Mouse (Mus musculus): ENCODE measurements at regions not wholly inside any gene's neighbourhood (a gene's known extent, or its start where the extent isn't known, plus 50 kb on each side); places are given as distances from the start of the nearest gene placed in this dataset.

GRCm38 (mm10) chr15:97577196-97577595 is 128.4 kb downstream of the Rpap3 start:
- DNase-seq, result no peak

- DNase-seq, result no peak
Observed at GRCm38 (mm10) chr15:97572639-97573038, 133.0 kb downstream of the Rpap3 start.

DNA sequence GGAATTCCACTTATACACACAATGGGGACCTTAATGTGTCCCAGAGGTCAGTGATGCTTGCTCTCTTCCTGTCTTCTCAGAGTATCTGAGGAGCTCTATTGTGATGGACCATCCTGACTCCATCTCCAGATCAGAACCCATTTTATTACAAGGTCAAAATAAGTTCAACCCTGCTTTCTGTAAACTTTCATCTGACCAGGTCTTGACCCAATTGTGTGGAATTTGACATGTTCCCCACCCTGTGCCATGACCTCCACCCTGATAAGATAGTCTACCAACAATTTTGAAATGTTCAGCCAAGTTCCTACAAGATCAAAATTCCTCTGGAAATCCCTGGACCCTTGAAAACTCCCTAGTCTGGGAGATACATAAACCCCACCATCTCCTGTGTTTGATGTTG is 133.7 kb downstream of the Rpap3 start:
- DNase-seq, result no peak

GRCm38 (mm10) chr15:97560096-97560495 is 145.5 kb downstream of the Rpap3 start:
- no peak for DNase-seq

DNA sequence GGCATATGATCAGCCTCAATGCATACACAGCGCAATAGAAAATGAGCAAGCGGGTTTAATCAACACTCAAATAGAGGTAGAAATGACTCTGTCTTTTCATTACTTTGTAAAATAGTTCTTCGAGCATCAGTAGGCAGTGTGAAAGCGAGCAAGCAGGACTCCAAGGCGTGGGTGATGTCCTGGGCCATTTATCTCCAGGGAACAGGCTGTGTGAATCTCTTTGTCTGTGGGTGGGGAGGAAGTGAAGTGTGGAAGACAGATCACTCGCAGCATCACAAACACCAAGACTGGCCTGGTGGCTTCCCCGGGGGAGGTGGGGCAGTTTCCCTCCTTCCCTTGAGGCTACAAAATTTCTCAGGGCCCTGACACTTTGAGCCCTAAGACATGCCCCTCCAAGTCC is 146.9 kb downstream of the Rpap3 start:
- DNase-seq, result no peak

GRCm38 (mm10) chr15:97548354-97548753 is 157.3 kb downstream of the Rpap3 start:
- DNase-seq, result no peak

- no peak for DNase-seq
Observed at GRCm38 (mm10) chr15:97545034-97545433, 160.6 kb downstream of the Rpap3 start.

DNA sequence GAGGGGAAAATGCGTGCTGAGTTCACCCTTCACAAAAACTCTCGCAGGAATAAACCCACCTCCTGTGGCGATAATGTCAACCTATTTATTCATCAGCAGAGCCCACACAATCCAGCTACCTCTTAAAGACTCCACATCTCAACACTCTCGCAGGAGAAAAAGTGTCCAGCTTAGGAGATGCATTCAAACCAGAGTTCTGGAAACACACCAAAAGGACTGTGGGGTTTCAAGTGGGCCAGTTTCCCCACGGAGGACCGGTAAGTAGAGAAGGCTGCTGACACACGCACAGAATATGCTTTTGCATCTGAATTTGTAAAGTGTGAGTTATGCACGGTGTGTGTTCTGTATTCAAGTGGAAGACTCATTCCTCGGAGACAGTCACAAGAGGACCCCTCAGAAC is 164.0 kb downstream of the Rpap3 start:
- DNase-seq, result no peak

GRCm38 (mm10) chr15:97536145-97536544 is 169.5 kb downstream of the Rpap3 start:
- no peak for DNase-seq

DNA sequence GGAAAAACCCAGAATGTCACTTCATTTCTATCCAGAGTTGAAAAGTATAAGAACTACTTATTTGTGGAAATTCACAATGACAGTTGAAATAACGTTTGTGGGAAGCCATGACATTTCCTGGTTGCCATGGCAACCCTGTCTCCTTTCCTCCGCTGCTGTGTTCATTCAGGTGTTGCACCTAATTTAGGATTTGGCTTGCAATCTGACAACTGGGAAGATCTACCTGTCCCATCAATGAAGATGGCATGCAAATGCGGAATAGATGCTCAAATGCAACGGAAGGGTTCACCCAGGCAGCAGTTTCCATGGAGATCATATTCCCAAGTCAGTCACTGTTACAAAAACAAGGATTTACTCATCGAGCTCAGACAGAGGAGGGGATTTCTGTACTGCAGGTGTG is 170.7 kb downstream of the Rpap3 start:
- no peak for DNase-seq

GRCm38 (mm10) chr15:97533553-97534291 is 171.9 kb downstream of the Rpap3 start:
- DNase-seq, result no peak

- DNase-seq, result peak; percentile 27
Observed at GRCm38 (mm10) chr15:97532346-97532910, 173.2 kb downstream of the Rpap3 start.

DNA sequence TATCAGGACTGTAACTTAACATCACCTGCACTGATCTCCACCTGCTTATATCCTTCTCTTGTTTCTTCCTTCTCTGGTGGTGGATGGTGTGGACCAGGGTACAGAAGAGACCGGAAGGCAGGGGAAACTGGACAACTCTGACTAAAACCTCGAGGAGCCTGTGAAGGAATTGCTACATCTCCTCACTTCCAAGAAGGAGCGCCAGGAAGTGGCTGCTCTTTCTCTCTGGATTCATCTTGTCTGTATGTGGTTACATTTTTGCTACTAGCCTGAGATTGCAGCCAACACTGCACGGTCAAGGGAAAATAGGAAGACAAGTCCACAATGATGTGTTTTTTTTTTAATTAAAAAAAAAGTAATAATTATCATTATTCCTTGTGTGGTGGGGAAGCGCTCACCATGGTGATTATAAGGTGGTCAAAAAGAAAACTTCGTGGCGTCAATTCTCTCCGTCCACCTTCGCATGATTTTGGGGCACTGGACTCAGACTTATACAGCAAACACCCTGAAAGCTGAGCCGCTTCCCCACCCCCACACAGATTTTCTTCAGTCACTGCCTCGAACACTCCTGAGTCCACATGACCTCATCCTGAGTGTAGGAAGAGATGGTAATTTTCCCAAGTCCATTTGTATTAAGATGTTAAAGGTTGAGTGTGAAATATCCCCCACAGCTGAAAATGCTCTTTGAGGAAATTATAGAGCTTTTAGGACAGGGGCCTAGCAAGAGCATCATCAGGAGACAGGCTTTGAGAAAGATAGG is 177.2 kb downstream of the Rpap3 start:
- DNase-seq, result no peak

DNA sequence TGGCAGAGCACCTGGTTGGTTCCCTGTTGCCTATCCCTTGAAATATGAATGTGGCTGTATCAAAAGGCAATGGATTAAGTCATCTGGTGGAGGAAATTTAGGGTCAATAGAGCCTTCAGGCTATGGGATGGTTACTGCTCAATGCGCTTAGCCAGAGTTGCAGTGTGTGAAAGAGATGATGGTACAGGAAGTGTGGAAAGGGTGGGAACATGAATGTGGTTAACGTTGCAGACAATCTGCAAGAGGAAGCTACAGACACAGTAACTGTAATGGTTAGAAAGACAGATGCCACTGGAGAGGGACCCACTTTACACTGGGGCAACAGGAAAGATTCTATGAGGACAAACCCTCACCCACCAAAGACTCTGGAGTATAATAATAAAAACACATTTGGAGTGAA is 185.2 kb downstream of the Rpap3 start:
- no peak for DNase-seq

- no peak for DNase-seq
Observed at GRCm38 (mm10) chr15:97519919-97520345, 185.7 kb downstream of the Rpap3 start.

- DNase-seq, result no peak
Observed at GRCm38 (mm10) chr15:97517926-97518325, 187.7 kb downstream of the Rpap3 start.

DNA sequence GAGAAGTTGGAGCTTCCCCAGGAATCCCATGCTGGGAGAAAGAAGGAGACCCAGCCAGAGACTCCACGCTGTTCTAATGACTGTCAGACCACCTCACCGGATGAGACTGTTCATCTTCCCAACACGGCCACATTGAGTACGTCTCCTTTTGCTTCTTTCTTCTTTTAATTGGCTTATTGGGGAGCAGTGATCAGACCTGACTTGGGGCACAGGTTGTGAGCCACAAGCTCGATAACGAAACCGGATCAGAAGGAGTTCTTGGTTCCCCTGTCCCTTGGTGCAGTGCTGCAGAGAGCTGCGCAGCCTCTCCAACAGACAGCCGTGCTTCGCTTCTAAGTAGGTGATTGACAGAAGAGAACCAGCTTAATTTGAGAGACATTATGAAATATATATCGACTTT is 188.4 kb downstream of the Rpap3 start:
- no peak for DNase-seq

DNA sequence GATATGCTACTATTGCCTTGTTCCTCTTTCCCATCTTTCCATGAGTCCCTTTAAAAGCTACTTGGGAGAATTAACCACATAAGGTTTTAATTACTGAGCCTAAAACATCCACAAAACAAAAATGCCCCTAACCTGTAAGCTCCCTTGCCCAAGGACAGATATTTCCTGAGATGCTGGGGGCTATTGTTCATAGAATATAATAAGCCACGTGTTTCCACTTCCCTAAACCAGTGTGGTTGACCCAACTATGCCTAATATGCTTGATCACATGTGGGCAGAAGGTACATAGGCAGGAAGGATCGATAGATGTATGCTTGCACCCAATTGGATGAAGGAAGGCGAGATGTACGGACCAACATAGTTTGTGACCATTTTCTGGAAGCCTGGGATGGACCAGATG is 189.9 kb downstream of the Rpap3 start:
- no peak for DNase-seq

- no peak for DNase-seq
Observed at GRCm38 (mm10) chr15:97507656-97508306, 197.8 kb downstream of the Rpap3 start.

DNA sequence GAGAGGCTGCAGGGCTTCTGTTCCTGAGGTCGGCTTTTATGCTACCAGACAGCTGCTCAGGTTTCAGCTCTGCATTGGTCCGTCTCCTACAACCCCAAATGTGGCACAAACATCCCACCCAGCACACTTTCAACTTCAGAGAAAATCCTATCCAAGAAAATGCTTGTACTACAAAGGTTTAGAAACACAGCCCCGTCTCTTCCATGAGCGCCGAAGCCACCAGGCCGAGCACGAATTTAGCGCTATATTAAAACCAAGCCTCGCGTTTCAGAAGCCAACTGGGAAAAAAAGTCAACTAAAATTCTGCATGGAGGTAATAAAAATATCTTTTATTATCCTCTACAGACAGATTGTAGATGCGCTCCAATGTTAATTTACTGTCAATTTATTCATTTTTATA is 198.4 kb downstream of the Rpap3 start:
- DNase-seq, result no peak

DNA sequence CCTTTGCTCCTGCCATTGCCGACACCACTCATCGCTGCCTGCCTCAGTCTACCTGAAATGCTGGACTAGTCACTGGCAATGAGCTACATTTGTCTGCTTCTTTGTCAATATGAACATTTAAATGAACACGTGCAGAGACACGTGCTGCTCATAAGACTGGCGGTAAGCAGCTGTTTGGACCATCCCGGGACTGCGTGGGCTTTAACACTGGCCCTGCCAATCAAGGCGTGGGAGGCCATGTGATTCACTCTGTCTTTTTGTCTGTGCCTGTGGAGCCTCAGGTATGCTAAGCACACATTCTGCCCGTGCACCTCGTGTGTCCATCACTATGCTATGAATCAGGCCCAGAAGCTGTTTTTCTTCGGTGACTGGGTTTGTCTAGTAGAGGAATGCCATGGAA is 199.9 kb downstream of the Rpap3 start:
- DNase-seq, result no peak

DNA sequence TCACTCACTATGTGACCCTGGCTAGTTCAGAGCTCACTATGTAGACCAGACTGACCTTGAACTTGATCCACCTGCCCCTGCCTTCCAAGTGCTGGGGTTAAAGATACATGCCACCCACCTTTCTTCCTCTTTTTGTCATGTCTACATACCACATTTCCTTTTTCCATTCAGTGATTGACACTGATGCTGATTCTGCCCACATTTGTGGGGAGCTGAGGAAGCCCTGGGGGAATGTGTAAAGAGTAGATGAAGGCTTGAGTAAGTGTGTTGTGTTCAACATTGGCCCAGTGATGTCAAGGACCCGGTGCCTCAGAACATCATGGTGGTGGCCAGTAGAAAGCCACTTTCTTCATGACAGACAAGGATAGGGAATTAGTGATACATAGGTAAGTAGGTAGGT is 201.3 kb downstream of the Rpap3 start:
- DNase-seq, result no peak

DNA sequence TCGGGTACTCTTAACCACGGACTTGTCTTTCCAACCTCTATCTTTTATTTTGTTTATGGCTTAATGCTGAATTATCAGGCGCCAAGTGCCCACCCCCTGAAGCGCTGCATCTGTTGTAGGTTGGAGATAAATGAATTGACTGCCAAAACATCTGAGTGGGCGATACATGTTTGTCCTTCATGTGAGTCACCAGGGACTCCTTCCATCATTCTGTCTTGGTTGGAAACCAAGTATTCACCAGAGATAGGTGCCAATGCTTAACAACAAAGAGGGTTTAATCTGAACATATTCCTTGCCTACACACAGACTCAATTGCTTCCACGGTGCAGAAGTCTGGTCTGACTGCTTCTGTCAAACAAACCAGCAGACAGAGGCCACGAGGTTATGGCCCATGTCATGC is 203.6 kb downstream of the Rpap3 start:
- no peak for DNase-seq

- DNase-seq, result no peak
Observed at GRCm38 (mm10) chr15:97501420-97501819, 204.2 kb downstream of the Rpap3 start.
